Mouse (Mus musculus): Measurements from ENCODE around the gene Rnf43.
A peak's percentile ranks its signal among the peaks of the same experiment; 100 is the strongest.

Rnf43 gene

DNA sequence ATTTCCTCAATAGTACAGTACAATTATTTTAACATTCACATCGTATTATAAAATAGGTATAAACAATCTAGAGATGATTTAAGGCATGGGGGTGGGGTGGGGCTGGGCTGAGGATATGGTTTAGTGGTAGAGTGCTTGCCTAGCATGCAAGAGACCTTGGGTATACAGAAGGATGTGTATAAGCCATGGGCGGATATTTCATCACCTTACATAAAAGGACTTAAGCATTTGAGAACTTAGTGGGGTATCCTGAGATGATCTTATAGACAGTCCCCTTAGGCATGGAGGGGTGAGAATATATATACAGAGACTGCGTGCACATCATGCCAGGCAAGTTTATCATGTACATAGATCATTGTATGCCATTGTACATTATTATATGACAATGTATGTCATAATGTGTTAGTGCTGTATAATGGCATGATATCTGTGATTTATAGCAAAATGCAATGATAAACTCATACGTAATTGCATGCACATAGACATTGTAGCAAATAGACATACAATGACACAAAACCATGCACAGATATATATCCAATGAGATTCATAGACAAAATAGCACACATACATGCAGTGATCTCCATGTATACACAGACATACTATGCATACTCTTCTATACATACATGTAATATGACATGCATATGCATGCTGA, 96.6 kb downstream of the Rnf43 start:
- no peak for DNase-seq (ENCODE audit: low read depth, low spot score)

DNA sequence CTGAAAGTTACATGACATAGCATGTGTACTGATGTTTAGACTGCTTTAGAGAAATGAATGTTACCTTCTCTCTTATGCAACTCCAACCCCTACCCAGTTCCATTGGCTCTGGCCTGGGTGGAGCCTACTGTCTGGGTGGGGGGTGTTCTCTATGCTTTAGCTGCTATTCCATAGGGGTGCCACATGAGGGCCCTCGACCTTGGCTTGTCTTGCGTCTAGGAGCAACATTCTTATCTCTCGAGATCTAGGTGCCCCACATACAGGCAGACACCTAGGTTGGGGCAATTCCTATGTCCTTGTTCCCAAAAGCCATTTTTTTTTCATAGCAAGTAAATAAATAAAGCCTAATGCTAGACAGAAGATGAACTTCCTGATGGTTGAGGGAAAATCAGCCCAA, 97.1 kb downstream of the Rnf43 start:
- no peak for DNase-seq (ENCODE audit: low read depth, low spot score)

DNA sequence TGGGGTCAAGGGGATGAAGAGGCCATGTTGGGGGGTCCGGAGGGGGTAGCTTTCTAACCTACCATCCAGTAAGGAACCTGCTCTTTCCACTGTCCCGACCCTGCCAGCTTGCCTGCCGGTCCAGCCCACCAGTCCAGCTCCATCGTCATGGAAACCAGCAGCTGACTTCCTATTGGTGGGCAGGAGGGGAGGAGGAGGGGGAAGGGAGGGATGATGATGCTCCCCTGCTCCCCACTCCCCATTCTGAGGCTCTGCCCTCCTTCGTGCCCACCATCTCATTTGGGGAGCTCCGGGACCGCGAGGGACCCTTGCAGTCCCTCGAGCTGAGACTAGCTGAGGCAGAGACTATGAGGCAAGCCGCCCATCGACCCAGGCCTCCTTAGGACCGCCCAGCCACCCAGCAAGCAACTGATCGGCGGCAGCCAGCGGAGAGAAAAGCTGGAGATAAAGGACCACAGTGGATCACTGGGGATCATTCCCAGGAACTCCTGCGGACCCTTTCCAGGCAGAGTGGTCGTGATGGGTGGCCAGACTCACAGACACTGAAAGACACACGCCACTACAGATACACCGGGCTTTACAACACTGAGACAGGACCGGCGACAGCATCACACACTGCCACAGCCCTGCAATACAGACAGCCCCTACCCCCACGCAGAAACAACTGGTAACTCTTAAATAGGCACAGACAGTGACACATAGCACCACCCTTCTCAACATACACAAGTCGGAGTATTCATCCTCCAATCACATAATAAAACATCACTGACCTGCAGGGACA, 98.0 kb downstream of the Rnf43 start, which contains the start of gene Tspoap1:
Gene Tspoap1 (plus strand): TSS at position 241 of the 781 bp plus-strand sequence.
- no peak for DNase-seq (ENCODE audit: low read depth, low spot score)

DNA sequence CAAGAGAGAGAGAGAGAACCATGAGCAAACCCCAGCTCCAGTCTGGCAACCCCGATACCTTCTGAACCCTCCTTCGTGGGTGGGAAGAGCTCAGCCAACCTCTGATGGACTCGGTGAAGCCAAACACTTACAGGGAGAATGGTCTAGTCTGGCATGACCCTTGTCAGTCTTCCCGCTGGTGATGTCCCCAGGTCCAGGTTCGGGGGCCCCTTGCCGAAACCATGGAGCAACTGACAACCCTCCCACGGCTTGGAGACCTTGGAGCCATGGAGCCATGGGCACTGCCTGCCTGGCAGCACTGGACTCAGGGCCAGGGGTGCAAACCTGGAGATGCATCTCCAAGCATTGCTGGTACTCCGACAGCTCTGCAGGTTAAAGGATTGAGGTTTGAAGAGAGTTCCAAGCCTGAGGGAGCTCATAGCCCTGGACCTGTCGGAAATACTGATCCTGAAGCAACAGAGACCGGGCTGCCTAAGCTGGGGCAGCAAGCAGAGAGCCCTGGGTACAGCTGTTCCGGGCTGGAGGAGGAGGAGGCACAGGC, 98.7 kb downstream of the Rnf43 start:
- DNase-seq (ENCODE audit: low read depth, low spot score) = no peak

DNA sequence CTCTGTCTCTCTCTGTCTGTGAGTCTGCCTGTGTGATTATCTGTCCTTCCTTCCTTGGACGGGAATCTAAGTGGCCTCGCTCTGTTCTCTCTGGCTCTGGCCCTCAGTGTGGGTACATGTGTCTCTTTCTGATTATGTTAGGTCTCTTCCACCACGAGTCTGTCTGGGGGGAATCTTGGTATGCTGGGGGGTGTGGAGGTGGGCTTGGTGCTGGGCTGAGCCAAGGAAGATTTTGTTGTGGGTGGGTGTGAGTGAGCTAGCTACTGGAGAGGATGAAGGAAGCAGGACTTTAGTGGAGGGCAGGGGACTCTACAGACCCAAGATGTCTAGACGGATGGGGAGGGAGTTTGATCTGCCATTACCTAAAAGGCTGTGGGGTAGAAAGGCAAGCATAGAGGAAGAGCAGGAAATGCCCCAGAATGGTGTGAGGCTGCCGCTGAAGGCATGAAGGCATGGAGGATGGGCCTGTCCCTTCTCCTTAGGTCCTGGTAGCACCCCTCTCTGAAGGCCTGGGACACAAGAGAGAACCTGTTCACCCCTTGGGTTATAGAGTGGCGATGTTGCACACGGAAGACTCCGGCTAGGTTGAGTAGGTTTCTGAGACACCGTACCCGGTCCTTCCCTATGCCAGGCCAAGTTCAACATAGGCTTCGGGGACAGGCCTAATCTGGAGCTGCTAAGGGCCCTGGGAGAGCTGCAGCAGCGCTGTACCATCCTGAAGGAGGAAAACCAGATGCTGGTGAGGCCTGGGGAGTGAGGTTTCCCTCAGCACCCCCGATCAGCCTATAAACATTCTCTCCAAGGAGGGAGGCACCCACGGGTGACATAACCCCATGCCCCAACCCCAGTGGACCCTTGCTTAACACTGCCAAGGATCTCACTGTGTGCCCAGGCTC, 99.5 kb downstream of the Rnf43 start:
- DNase-seq (ENCODE audit: low read depth, low spot score) = no peak

DNA sequence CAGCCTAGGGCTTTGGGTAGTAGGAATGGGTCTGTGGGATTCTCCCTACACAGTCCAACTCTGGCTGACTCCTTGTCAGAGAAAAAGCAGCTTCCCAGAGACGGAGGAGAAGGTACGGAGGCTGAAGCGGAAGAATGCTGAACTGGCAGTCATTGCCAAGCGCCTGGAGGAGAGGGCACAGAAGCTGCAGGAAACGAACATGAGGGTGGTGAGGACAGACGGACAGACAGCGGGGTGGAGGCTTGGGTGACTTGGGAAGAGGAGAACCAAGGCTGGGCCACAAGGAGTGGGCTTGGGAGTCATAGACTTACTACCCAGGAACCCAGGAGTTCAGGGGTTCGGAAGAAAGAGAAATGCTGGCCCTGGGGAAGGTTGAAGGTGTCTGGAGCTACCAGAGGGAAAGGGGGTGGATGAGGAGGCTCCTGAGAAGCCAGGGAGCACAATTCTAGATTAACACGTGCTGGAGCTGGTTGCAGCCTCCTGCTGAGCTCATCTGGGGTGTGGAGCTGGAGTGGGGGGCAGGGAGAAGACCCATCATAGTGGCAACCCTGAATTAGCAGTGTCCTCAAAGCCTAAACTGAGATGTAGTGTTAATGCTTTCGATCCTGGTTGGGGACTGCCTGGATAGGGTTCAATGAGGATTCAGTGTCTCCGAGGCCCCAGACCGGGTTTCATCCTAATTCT, 100.3 kb downstream of the Rnf43 start:
- no peak for DNase-seq (ENCODE audit: low read depth, low spot score)

DNA sequence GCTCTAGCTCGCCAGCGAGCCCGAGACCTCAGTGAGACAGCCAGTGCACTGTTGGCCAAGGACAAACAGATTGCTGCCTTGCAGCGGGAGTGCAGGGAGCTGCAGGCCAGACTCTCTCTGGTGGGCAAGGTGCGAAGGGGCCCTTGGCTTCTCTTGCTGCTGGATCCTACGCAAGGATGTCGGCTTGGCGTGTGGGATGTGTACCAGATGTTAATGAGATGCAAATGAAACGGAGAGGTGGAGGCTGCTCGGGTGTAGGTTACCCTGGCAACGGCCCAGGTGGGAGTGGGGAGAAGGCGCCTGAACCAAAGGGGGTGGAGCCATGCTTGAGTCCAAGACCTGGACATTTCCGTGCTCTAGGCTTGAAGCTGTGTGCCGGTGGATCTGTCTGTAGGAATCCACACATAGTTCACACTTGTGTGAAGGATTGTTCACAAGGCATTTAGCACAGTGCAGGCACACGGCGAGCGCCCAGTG, 101.0 kb downstream of the Rnf43 start:
- DNase-seq (ENCODE audit: low read depth, low spot score) = no peak

DNA sequence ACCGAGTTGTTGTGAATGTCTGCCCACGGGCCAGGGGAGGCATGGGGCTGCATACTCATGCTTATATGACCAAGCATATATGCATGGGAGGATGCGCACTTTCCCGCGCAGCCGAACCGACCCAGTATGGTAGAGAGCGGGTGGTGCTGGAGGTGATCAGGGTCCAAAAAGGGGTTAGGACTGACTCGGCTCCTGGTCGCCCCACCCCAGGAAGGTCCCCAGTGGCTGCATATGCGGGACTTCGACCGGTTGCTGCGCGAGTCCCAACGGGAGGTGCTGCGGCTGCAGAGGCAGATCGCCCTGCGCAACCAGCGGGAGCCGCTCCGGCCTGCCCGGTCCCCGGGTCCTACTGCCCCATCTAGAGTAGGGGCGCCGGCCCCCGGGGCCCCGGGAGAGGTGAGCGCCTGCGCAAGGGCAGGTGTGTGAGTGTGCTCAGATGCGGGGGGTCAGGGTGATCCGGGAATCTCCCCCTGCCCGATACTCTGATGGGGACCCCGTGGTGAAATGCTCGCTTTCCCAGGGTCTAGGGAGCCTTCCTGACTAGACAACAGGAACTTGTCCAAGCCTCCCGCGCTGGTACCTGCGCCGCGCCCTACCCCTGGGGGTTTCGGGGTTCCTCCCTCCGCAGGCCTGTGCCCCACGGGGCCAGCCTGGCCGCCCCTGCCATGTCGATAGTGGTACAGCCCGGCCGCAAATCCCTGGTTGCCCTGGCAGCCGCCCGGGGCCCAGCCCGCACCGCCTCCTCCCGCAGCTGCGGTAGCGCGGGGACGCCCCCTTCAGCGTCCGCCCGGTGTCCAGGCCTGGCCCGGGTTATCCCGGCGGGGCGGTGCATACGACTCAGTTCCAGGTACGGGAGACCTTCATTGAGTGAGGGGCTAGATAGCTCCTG, 101.7 kb downstream of the Rnf43 start:
- no peak for DNase-seq (ENCODE audit: low read depth, low spot score)

DNA sequence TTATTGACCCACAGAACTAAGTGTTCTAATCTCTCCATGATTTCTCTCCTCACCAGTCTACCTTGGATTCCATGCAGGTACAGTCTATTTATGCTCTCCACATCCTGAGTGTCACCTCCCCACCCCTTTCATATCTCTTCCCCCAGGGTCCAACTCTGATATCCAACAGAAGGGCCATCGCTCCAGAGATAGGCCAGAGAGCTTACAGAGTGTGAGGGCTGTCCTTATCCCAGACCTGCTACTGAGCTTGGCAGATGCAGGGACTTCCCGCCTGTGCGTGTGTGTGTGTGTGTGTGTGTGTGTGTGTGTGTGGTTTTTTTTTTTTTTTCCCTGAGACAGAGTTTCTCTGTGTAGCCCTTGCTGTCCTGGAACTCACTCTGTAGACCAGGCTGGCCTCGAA, 106.2 kb downstream of the Rnf43 start:
- DNase-seq (ENCODE audit: low read depth, low spot score) = no peak

DNA sequence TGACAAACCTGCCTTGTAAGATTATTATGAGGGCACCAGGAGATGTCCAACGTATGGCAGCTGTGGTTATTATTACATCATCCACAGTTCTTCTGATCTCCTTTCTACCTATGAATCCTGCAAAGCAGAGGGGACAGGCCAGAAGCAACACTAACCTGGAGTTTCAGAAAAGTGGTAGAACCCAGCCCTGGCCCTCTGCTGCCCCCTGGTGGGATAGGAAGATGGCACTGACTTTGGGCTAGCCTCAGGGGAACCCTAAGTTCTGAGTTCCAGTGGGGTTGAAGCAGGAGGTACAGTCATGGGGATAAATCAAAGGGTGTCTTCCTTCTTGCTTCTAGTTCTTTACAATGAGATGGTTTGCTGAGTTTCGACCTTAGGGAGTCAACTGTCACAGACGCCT, 108.5 kb downstream of the Rnf43 start:
- no peak for DNase-seq (ENCODE audit: low read depth, low spot score)

DNA sequence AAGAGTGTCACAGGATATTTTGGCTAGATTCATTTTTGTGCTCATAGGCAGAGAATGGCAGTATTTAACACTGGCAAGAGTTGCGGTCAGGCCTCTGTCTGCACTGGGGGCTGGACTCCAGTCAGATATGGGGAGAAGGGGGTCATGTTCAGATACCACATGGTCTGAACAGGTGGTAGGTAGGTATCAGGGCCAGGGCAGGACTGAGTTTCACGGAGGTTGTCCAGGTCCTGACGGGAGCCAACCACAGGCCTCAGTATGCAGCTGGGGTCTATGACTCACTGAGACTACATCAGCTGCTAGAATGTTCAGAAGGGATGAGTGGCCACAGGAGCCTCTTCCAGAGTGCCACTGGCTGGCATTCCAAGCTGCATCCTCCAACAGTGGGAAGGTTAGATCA, 109.8 kb downstream of the Rnf43 start:
- DNase-seq (ENCODE audit: low read depth, low spot score) = no peak

DNA sequence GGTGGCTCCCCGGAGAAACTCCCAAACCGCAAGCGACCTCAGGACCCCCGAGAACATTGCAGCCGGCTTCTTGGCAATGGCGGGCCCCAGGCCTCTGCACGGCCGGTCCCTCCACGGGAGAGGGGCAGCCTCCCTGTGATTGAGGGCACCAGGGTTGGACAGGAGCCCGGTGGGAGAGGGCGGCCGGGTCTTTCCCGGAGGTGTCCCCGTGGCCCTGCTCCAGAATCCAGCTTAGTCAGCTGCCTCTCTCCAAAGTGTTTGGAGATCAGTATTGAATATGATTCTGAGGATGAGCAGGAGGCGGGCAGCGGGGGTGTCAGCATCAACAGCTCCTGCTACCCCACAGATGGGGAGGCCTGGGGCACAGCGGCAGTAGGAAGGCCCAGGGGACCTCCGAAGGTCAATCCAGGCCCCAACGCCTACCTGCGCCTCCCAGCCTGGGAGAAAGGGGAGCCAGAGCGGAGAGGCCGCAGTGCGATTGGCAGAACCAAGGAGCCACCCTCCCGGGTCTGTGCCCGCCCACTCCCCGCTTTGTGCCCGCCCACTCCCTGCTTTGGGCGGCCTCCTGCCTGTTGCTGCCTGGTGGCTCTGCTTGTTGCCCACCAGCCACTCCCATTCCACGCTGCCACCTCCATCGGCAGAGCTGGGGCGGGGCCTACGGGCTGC, 115.7 kb downstream of the Rnf43 start:
- DNase-seq (ENCODE audit: low read depth, low spot score) = peak; percentile 58

DNA sequence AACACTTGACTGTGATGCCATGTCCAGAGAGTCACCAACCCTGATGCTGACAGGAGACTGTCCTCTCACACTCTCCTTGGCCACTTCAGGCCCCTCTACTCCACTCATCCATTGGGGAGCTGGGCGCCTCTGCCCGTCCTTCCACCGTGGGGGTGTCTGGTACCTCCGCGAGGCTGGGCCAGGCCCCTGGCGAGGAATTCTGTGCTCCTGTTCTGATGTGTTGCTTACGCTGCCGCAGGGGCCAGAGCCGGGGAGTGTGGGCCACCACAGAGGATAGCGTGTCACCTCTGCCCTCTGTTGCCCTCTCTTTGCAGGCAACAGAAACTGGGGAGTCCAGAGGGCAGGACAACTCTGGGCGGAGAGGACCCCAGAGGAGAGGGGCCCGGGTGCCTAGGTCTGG, 116.4 kb downstream of the Rnf43 start:
- DNase-seq (ENCODE audit: low read depth, low spot score) = no peak

DNA sequence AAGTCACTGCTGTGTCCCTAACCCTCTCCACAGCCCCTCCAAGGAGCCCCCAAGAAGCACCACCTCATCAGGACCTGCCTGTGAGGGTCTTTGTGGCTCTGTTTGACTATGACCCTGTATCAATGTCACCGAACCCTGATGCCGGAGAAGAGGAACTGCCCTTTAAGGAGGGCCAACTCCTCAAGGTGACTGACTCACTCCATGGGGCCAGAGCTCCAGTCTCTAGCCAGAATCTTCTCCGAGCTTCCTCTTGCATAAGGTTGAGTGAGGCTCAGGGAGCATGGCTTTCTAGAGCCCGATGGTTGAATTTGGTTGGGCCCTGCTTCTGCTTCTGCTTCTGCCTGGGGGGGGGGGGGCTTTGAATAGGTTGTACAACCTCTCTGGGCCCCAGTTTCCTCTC, 116.9 kb downstream of the Rnf43 start:
- no peak for DNase-seq (ENCODE audit: low read depth, low spot score)

DNA sequence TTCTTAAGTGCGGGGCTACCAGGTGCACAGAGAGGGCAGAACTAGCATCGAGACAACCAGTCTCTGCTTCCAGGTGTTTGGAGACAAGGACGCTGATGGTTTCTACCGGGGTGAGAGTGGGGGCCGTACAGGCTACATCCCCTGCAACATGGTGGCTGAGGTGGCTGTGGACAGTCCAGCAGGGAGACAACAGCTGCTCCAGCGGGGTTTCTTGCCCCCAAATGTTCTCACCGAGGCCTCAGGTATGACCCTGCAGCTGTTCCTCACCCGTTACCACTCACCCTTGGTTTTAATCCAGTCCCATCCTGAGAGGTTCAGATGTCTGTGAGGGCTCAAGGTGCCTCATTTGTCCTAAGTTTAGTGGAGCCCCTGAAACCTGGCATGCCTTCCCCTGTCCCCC, 117.6 kb downstream of the Rnf43 start:
- no peak for DNase-seq (ENCODE audit: low read depth, low spot score)
